Mouse (Mus musculus) CD4-positive, CD25-positive, alpha-beta regulatory T cell, adult 4 months (primary cell): ENCODE results near the gene Minos1. TPM values are rescaled to one million over a fixed set of nuclear protein-coding genes. Genes with fewer than 3 reads are reported as not detected.

ENCODE experiments used
- ATAC-seq: one replicate; pipeline ENCODE4 v1.8.0; 2017
- polyA plus RNA-seq, 2 experiments: library from polyadenylated mRNA; unstranded; fragments of 100-300 nt; shearing (Covaris generic); gene quantifications; one replicate each; pipeline ENCODE4 v1.2.1; 2017

Gene Minos1
- polyA plus RNA-seq, 2 experiments from 2014 or later: 277 to 314 TPM

DNA sequence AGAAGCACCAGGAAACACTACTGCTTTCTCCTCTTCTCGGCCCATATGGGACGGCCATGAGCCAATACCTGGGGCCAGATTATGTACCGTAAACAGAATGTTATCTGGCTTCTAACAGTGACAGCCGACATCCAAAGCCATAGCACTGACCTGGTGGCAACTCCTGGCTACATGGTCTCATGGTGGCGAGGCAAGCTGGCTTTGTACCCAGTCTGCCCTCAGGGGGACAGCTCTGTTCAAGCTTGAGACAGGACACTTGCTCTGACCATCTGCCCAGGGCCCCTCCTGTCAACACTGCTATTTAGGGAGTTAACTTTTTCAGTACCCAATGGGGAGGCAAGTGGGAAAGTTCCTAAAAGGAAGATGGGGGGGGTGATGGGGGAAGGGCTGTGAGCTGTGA lies 73.6 kb downstream of the Minos1 start:
- ATAC-seq: no peak

DNA sequence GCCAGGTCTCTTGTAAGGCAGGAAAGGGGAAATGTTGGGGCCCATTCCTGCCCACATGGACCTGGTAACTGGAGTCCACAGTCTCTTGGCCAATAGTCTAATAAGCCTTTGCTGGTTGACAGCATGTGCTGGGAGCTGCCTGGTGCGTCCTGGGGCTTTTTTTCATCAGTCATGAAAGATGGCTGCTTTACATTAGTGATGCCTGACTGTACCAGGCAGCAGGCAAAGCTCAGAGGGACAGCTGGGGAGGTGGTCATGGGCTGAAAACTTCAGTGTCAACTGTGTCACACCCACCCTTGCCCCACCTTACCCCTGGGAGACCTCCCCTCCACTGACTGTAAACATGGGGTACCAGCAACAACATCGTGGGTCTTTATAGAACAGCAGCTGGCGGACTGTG lies 75.2 kb downstream of the Minos1 start:
- ATAC-seq: no peak

DNA sequence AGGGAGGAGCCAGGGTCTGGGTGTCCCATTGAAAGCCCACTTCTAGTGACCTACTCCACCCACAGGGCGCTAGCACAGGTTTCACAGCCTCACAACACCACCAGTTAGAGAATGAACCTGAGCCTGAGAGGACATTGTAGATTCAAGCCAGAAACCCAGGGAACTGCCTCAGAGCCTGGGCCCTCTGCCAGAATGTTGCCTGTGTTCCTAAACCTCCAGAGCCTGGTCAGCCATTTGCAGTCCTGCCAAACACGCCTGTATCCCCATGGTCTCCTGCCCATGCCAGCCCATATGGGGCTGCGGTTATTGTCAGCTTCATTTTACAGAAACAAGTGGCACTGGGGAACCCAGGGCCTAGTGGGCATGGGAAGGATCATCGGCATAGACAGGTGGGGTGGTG lies 75.6 kb downstream of the Minos1 start:
- ATAC-seq: no peak

DNA sequence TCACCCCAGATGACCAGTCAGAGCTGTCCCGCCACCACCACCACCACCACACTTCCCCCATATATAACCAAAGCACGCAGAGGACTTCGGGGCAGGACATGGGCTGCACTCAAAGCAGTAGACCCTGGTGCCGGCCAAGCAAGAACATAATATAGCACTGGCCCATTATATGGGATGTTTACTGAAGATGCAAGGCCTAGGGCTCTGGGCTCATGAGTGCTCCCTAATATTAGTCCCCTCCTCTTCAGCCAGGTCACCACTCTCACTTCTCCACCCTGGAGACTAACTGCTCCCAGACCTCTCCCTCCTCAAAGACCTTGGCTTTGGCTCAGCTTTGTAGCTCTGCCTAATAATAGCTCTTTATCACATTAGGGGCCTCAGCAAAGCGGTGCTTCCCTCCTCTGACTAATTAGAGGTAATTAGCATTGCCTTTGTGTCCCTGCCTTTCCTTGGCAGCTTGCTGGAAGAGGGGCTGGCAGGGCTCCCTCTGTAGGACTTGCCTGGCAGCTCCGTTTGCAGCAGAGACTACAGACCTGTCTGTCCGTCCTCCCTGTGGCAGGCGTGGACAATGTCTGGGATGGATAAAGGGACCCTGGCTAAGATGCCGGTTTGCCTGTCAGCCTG lies 76.5 kb downstream of the Minos1 start:
- ATAC-seq: no peak

DNA sequence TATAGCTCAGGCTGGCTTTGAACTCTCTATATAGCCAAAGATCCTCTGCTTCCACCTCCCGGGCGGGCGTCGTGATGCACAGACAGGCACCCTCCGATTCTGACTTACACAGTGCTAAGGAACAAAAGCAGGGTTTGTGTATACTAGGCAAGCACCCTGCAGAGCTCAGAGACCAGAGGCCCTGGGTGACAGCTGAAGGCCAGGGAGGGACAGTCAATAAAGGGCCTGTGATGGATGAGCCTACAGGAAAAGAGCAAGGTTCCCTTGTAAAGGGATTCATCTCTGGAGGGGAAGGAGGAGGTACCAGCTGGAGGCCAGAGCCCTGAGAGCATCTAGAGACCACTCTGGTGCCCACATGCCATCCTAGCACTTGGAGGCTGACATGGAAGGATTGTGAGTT lies 77.5 kb downstream of the Minos1 start:
- no peak for ATAC-seq

DNA sequence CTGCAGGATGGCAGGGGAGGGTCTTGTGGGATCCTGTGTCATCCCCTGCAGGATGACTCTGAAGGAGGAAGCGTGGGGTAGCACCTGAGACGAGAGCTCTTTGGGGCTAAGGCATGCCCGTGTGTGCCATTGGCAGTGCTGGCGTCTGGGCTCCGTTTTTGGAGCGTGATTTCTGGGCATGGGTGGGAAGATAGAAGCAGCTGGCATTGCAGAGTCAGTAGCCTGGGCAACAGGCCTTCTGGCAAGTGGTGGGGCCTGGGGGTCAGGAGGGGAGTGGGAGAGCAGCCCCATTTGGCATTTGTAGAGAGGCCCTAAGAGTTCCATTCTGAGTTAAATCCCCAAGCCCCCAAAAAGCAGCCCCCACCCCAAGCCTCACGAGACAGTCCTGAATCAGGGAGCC lies 78.1 kb downstream of the Minos1 start:
- ATAC-seq: no peak

Other genes with a start within 250 kb of the Minos1 start
- under 1 TPM in 1 of 2 experiments, not detected in 1; 0.62 TPM for gene Otud3, start 217.2 kb downstream of the Minos1 start, polyA plus RNA-seq
- gene Rnf186, start 164.0 kb downstream of the Minos1 start, polyA plus RNA-seq: not detected
- gene Tmco4, start 158.2 kb downstream of the Minos1 start, polyA plus RNA-seq: 10 to 100 TPM; 22.5 to 44.8 TPM
- not detected for gene Htr6, start 55.5 kb downstream of the Minos1 start, polyA plus RNA-seq
- gene Nbl1, start 38.1 kb downstream of the Minos1 start, polyA plus RNA-seq: under 1 TPM; 0.46 to 0.78 TPM
- gene Capzb, start 61.8 kb upstream of the Minos1 start, polyA plus RNA-seq: 100 to 1,000 TPM; 479 to 616 TPM
- gene Pqlc2, start 179.6 kb upstream of the Minos1 start, polyA plus RNA-seq: 10 to 100 TPM; 10.4 to 10.8 TPM
- 1 to 10 TPM; 9.1 TPM for gene Akr7a5, start 179.6 kb upstream of the Minos1 start, polyA plus RNA-seq
- 10 to 100 TPM; 49.4 to 61.5 TPM for gene Mrto4, start 221.5 kb upstream of the Minos1 start, polyA plus RNA-seq
- gene Emc1, start 221.5 kb upstream of the Minos1 start, polyA plus RNA-seq: 10 to 100 TPM; 25.0 to 39.0 TPM
- gene Ubr4, start 221.5 kb upstream of the Minos1 start, polyA plus RNA-seq: 10 to 100 TPM; 53.5 to 64.8 TPM